Mouse (Mus musculus): ENCODE results near the gene Nfatc2ip. TPM values are rescaled to one million over a fixed set of nuclear protein-coding genes. Genes with fewer than 3 reads are reported as not detected.

The Nfatc2ip gene
- polyA plus RNA-seq, 1 experiment from 2014 or later = 3.8 TPM

GRCm38 (mm10) chr7:126369393-126369792 lies 27.1 kb downstream of the Nfatc2ip start, which contains the start of gene Lat:
Lat (minus strand) TSS chr7:126369570.
- Histone ChIP-seq H3K9ac (no peak within 1 kb of the TSS), H3K4me1 (no peaks in the 10 kb centered on the region), H3K36me3 (peaks cover 66% of the 10 kb centered on the region), H3K9me3 (replicated peaks) (no peaks in the 10 kb centered on the region), H3K4me3 (no peak within 1 kb of the TSS), H3K27me3 (no peaks in the 10 kb centered on the region), H3K4me2 (replicated peaks) (no peak within 1 kb of the TSS), H3K27ac (no peak within 1 kb of the TSS)
- 74% methylated on average over 13 of the region's 13 CpGs for WGBS
- ATAC-seq (ENCODE audit: low FRiP score) = no peak

DNA sequence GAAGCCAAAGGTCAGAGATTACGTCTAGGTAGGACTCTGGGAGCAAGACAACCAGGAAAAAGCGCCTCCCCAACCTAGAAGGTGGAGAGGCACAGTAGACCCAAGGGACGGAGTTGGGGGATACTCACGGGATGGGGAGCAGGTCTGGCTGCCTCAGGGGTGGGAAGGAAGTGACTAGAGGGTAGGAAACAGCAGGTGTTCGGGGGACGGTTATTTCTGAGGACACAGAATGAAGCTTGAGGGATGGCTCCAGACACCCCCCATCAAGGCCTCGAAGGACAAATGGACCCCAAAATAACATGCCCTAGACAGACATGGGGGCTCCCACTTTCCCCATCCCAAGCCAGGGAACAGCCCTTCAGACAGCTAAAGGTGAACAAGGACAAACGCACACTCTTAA lies 28.2 kb downstream of the Nfatc2ip start:
- no peak overlapping the region for H3K4me3 ChIP-seq
- no peak overlapping the region for H3K27ac ChIP-seq
- WGBS = 88% methylated on average over 8 of the region's 8 CpGs
- no peak overlapping the region for H3K4me2 ChIP-seq (replicated peaks)
- ATAC-seq (ENCODE audit: low FRiP score) = no peak
- H3K27me3 ChIP-seq = no peaks in the 10 kb centered on the region
- no peak overlapping the region for H3K9ac ChIP-seq
- no peaks in the 10 kb centered on the region for H3K4me1 ChIP-seq
- H3K9me3 ChIP-seq (replicated peaks) = no peaks in the 10 kb centered on the region
- H3K36me3 ChIP-seq = peaks cover 64% of the 10 kb centered on the region

DNA sequence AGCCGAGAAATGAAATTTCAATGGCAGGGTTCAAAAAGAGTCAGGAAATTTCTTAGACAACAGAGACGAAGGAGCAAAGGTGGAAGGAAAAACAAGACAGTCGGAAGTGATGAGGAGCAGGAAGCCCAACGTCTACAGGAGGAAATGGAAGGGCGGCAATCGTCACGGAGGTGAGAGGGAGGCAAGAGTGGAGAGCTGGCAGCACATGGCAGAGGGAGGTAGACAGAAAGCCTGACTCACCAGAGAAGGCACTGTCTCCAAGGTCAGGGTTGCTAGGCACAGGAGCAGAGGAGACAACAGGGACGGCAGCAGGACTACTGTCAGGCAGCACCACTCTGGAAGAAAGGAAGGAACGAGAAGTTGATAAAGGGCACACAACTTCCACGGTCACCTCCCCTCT lies 28.9 kb downstream of the Nfatc2ip start:
- no peaks in the 10 kb centered on the region for H3K27me3 ChIP-seq
- no peaks in the 10 kb centered on the region for H3K9me3 ChIP-seq (replicated peaks)
- peaks cover 56% of the 10 kb centered on the region for H3K36me3 ChIP-seq
- H3K9ac ChIP-seq = no peak overlapping the region
- no peak overlapping the region for H3K4me2 ChIP-seq (replicated peaks)
- no peak overlapping the region for H3K4me3 ChIP-seq
- ATAC-seq (ENCODE audit: low FRiP score) = no peak
- H3K4me1 ChIP-seq = no peaks in the 10 kb centered on the region
- no peak overlapping the region for H3K27ac ChIP-seq
- 89% methylated on average over 10 of the region's 10 CpGs for WGBS

GRCm38 (mm10) chr7:126363038-126363437 lies 33.5 kb downstream of the Nfatc2ip start:
- no peak overlapping the region for H3K4me3 ChIP-seq
- H3K36me3 ChIP-seq = peaks cover 15% of the 10 kb centered on the region; the same call in 1 of the 2 replicates
- H3K9ac ChIP-seq = no peak overlapping the region
- no peak overlapping the region for H3K4me2 ChIP-seq (replicated peaks)
- no peak for ATAC-seq (ENCODE audit: low FRiP score)
- WGBS = 85% methylated on average over 6 of the region's 6 CpGs
- H3K27ac ChIP-seq = no peak overlapping the region
- H3K27me3 ChIP-seq = no peaks in the 10 kb centered on the region
- no peaks in the 10 kb centered on the region for H3K9me3 ChIP-seq (replicated peaks)
- no peaks in the 10 kb centered on the region for H3K4me1 ChIP-seq

DNA sequence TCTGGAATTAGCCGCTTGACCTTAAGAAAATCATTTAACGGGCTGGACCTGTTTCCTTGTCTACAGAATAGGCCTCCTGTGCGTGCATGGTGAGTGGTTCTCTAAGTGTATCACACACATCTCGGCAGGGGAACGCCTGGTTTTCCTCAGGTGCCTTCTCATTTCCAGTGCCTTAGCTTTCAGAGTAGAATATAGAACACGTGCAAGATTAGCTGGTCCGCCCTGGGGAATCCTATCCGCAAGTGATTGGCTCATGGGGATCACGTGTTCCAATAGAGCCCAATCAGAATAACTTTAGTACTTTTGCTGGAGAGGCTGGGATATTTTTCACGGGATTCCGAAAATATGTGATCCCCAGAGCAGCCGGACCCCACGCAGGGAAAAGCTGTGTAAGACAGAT lies 37.5 kb downstream of the Nfatc2ip start:
- WGBS = 74% methylated on average over 13 of the region's 13 CpGs
- Histone ChIP-seq H3K36me3 (peaks cover 4% of the 10 kb centered on the region; the same call in 1 of the 2 replicates), H3K27me3 (no peaks in the 10 kb centered on the region), H3K27ac (no peak overlapping the region), H3K9me3 (replicated peaks) (no peaks in the 10 kb centered on the region), H3K4me1 (peaks cover 2% of the 10 kb centered on the region; the same call in 1 of the 2 replicates), H3K4me3 (no peak overlapping the region), H3K4me2 (replicated peaks) (no peak overlapping the region), H3K9ac (no peak overlapping the region)
- no peak for ATAC-seq (ENCODE audit: low FRiP score)

- peaks cover 2% of the 10 kb centered on the region; the same call in 1 of the 2 replicates for H3K4me1 ChIP-seq
- H3K27me3 ChIP-seq = no peaks in the 10 kb centered on the region
- no peak overlapping the region for H3K27ac ChIP-seq
- H3K9me3 ChIP-seq (replicated peaks) = no peaks in the 10 kb centered on the region
- WGBS = 93% methylated on average over 9 of the region's 9 CpGs
- no peaks in the 10 kb centered on the region for H3K36me3 ChIP-seq
- no peak overlapping the region for H3K4me2 ChIP-seq (replicated peaks)
- no peak for ATAC-seq (ENCODE audit: low FRiP score)
- no peak overlapping the region for H3K9ac ChIP-seq
- H3K4me3 ChIP-seq = no peak overlapping the region
Observed at GRCm38 (mm10) chr7:126358413-126358812, 38.1 kb downstream of the Nfatc2ip start.

- no peak for ATAC-seq (ENCODE audit: low FRiP score)
- Histone ChIP-seq H3K4me3 (no peak overlapping the region), H3K4me1 (peaks cover 2% of the 10 kb centered on the region; the same call in 1 of the 2 replicates), H3K27me3 (no peaks in the 10 kb centered on the region), H3K9me3 (replicated peaks) (no peaks in the 10 kb centered on the region), H3K36me3 (no peaks in the 10 kb centered on the region), H3K9ac (no peak overlapping the region), H3K4me2 (replicated peaks) (no peak overlapping the region), H3K27ac (no peak overlapping the region)
- 87% methylated on average over 6 of the region's 6 CpGs for WGBS
Observed at GRCm38 (mm10) chr7:126357838-126358237, 38.7 kb downstream of the Nfatc2ip start.

- H3K4me1 ChIP-seq = peaks cover 2% of the 10 kb centered on the region; the same call in 1 of the 2 replicates
- H3K36me3 ChIP-seq = no peaks in the 10 kb centered on the region
- H3K27ac ChIP-seq = no peak overlapping the region
- no peaks in the 10 kb centered on the region for H3K9me3 ChIP-seq (replicated peaks)
- H3K9ac ChIP-seq = no peak overlapping the region
- WGBS = 47% methylated on average over 7 of the region's 7 CpGs
- H3K4me2 ChIP-seq (replicated peaks) = no peak overlapping the region
- no peak overlapping the region for H3K4me3 ChIP-seq
- H3K27me3 ChIP-seq = no peaks in the 10 kb centered on the region
- no peak for ATAC-seq (ENCODE audit: low FRiP score)
Observed at GRCm38 (mm10) chr7:126356793-126357591, 39.5 kb downstream of the Nfatc2ip start.

DNA sequence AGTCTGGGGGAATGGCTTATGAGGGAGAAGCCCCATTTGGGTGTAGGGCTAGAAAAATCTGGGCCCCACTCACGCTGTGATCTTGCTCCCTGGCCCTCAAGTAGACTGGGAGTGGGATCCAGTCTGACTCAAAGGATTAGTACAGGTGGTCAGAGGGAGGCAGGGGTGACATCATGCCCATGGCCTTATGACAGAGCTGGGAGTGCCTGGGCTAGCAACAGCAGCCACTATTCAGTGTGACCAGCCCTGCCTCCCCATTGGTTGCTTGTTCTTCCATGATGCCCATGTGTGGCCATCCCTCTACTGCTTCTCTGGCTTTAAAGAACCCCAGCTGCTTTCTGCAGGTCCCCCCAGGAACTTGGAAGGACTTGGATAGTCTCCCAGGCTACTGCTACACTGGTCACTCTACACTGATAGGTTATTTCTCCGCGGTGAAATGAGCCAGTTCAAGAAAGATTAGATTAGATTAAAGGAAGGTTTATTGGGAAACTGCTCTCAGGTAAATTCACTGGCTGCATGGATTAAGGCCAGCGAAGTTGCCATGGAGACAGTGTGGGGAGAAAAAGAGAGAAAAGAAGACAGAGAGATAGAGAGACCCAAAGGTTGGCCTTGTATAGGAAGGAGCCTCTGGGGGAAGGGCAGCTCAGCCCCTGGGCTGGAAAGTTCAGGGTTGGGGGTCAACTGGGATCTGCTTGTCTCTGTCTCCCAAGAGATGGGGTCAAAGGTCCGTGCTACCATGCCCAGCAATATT lies 40.5 kb downstream of the Nfatc2ip start:
- Histone ChIP-seq H3K4me3 (no peak overlapping the region), H3K9ac (no peak overlapping the region), H3K4me1 (peaks cover 2% of the 10 kb centered on the region; the same call in 1 of the 2 replicates), H3K27ac (no peak overlapping the region), H3K4me2 (replicated peaks) (no peak overlapping the region), H3K36me3 (no peaks in the 10 kb centered on the region), H3K9me3 (replicated peaks) (no peaks in the 10 kb centered on the region), H3K27me3 (no peaks in the 10 kb centered on the region)
- no peak for ATAC-seq (ENCODE audit: low FRiP score)
- WGBS = 57% methylated on average over 5 of the region's 5 CpGs

DNA sequence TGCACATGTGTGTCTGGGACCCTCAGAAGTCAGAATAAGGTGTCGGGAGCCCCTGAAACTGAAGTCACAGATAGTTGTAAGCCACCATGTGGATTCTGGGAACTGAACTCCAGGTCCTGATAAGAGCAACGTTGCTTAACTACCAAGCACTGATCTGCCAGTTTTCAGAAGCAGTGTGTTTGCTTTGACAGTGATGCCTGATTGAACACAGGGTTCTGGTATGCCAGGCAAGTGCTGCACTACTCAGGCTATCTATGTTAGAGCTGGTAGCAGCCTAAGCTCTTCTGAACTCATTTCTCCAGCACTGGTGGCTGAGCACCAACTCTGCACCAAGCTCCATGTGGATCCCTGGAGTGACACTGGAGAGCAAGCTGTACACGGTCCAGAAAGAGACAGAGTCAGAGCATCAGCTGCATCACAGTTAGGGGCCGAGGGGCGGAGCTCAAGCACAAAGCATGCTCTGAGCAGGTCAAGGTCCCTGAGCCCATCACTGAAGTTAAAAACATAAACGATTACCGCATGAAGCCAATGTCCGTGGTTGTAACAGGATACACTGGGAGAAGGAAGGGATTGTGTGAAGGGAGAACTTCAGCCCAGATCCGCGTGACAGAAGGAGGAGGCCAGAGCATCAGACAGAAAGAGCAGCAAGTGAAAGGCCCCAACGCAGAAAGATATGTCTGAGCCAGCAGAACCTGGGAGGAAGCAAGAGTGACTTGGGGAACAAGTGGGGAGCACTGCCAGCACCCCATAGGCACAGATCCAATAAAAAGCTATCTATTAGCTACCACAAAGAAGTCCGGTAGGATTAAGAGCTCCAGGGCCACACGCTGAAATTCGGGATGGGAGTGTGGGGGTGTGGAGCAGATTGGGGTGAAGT lies 41.6 kb downstream of the Nfatc2ip start:
- Histone ChIP-seq H3K9ac (no peak overlapping the region), H3K9me3 (replicated peaks) (no peaks in the 10 kb centered on the region), H3K27ac (no peak overlapping the region), H3K4me3 (no peak overlapping the region), H3K4me2 (replicated peaks) (no peak overlapping the region), H3K4me1 (peaks cover 2% of the 10 kb centered on the region; the same call in 1 of the 2 replicates), H3K36me3 (no peaks in the 10 kb centered on the region), H3K27me3 (no peaks in the 10 kb centered on the region)
- ATAC-seq (ENCODE audit: low FRiP score) = no peak
- 52% methylated on average over 14 of the region's 14 CpGs for WGBS

DNA sequence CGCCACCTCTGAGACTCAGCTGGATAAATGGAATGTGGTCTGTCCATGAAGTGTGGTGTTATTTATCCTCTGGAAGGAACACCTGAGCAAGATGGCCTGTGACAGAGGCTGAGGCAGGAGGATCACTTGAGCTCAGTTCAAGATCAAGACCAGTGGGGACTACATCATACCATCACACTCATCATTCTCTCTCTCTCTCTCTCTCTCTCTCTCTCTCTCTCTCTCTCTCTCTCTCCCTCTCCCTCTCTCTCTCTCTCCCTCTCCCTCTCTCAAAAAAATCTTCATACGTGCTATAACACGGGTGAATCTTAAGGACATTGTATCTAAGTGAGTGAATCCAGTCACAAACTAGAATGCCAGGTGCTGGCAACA lies 42.6 kb downstream of the Nfatc2ip start:
- H3K4me3 ChIP-seq = no peak overlapping the region
- H3K27me3 ChIP-seq = no peaks in the 10 kb centered on the region
- no peaks in the 10 kb centered on the region for H3K9me3 ChIP-seq (replicated peaks)
- H3K4me1 ChIP-seq = peaks cover 2% of the 10 kb centered on the region; the same call in 1 of the 2 replicates
- H3K9ac ChIP-seq = no peak overlapping the region
- H3K4me2 ChIP-seq (replicated peaks) = no peak overlapping the region
- ATAC-seq (ENCODE audit: low FRiP score) = no peak
- H3K27ac ChIP-seq = no peak overlapping the region
- WGBS = 84% methylated on average over 3 of the region's 3 CpGs
- no peaks in the 10 kb centered on the region for H3K36me3 ChIP-seq
